Mouse (Mus musculus) spleen, postnatal 4 days (tissue): ENCODE measurements around the gene Kifc3.

Experiments used
- DNase-seq, 2 experiments: peaks; one replicate each; pipeline ENCODE4 v3.0.0; 2022; ENCODE audit warnings: low spot score in 2 of 2

Gene Kifc3

GRCm38 (mm10) chr8:95135242-95135641 is 67.4 kb downstream of the Kifc3 start:
- no peak for DNase-seq

DNA sequence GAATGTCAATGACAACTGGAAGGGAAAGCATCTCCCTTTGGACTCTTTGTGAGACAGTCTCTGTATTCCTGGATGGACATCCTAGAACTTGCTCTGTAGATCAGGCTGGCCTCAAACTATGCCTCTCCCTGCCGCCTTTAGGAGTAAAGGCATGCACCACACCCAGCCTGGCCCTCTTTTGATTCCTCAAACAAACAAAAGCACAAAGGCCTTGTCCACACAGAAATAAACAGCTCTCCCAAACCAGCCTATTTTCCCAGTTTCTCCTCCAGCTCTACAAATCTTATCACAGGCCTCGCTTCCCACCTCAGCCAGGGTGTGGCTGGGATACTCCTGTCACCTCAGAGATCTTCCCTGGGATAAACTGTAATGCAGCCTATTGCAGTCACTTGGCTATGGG is 68.4 kb downstream of the Kifc3 start:
- DNase-seq = no peak

DNA sequence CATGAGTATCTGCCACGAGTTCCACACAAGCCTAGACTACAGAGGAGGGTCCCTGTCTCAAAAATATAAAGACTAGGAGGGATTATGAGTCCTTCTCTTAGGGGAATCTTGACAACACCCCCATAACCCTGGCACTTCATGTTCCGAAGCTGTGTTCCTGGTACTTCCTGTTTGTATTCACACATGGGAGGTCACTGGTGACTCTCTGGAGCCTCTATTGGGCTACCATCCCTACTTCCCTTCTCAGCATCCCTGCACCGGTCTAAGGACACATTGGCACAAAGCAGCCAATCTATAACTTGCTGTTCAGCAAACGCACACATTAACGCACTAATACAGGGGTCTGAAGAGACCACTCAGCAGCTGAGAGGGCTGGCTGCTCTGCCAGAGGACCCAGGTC is 70.6 kb downstream of the Kifc3 start:
- no peak for DNase-seq

DNA sequence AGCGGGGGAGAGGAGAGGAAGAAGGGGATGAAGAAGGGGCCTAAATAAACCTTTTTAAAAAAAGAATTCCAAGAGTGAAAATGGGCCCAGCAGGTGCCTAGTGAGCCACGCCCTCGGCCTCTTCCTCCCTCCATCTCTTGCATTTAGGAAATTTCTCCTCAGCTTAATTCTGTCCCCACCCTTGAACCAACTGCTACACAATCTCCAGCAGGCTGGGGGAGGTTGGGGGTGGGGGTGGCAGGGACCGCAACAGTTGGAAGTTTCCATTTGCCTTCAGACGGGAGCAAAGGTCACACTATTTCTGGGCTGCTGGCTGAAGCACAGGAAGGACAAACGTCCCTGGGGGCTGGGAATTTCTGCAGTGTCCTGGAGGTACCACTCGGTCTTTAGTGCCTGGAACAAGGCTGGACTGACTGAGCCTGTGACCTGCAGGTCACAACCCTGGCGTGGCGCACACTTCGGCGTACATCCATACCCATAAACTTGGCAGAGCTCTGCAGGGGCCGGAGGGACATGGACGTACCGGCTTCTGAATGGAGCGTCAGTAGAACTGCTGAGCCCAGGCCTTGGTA is 71.6 kb downstream of the Kifc3 start:
- DNase-seq = no peak

DNA sequence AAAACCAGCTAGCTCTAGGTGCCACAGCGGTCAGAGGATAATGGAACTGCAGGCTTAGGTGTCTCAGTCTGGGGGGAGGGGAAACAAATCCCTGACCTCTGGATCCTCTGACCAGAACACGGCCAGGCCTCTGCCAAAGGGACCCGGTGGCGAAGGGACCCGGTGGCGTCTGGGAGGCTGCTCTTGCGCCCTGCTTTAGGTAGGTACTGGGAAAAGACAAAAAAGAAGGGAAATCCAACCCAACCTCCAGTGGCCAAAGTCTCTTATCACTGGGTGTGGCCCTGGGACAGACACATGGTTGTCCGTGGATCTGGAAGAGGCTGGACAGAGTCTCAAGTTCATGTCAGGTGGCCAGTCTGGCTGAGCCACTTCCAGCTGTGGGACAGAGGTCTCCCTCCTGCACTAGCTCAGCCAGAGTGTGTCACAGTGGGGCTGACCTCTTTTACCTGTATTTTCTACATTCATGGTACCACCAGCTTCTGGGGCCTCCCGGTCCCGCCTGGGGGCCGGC is 73.8 kb downstream of the Kifc3 start:
- no peak for DNase-seq

DNA sequence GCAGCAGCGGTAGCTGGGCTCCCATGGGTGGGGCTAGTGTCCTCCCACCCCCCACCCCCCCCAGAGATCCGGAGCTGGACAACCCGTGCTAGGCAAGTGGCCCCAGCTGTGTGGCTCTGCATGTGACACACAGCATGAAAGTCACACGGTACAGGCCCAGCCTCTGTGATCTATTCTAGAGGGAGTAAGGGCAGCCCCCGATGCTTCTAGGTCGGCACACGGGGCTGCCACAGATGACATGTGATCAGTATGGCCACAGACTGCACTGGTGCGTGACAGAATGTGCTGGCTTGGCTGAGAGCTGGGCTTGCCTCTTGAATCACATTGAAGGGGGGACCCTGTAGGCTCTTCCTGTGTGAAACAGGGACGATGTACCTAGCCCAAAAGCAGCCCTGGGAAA is 75.0 kb downstream of the Kifc3 start:
- DNase-seq = no peak

DNA sequence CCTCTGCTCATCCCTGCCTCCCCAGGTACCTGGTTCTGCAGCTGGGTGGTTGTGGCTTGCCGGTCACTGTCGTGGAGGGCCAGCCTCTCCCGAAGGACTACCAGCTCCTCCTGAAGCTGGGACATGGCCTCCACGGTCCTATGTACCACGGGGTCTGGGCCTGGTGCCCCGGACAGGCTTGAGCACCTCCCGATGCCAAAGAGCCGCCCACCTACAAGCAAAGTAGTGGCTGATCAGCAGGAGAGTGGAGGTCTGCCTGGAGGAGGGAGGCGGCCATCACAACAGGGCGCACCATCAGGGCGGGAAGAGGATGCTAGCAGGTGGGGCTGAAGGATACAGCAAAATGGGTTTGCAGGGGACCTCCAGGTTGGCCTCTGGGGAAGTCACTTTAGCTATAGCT is 76.1 kb downstream of the Kifc3 start:
- peak in 1 of 2 experiments; percentile 57 for DNase-seq

- DNase-seq = no peak
Observed at GRCm38 (mm10) chr8:95123455-95123854, 79.2 kb downstream of the Kifc3 start.

DNA sequence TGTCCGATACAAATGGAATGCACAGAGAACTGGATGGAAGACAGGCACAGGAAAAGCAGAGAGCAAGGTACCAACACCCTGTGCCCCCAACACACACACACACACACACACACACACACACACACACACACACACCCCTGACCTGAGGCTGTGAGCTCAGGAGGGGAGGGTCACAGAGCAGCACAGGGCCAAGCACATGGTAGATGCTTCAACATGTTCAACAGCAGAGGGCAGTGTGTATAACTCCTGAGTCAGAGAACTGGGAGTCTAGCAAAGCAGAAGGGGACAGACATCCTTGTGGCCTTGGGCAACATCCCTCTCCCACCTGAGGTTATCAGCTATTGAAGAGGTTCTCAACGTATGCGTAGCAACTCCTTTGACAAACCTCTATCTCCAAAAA is 88.9 kb downstream of the Kifc3 start:
- no peak for DNase-seq

GRCm38 (mm10) chr8:95113108-95113507 is 89.5 kb downstream of the Kifc3 start:
- DNase-seq = no peak

DNA sequence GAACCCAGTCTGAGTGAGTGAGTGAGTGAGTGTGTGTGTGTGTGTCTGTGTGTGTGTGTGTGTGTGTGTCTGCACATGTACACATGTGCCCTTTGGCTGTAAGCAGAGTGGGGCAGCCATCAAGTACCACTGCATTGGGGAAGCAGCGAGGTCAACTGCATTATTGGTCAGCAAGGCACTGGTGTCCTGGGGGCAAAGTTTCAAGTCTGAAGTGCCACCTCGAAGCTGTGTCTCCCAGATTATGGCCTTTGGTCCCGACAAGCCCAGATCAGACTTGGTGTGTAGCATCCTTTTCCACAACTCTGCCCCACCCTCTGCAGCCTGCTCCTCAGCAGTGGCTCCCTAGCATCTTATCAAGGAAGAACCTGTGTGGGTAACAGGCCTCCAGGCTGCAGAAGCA is 90.0 kb downstream of the Kifc3 start:
- DNase-seq = no peak

DNA sequence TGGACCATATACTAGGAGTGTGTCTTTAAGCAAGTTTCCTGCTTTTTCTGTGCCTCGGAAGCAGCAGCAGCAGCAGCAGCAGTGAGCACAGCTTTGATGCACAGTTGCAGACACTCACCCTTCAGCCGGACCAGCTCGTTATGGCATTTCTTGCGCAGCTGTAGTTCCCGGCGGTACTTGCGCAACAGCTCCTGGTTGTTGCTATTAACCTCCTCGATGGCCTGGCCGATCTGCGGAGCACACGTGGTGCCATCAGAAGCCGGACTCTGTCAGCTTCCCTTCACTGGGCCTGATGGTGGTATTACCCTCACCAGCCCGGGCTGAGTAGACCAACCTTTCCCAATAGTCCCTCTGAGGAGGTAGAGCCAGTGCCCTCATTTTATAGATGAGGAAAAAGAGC is 95.3 kb downstream of the Kifc3 start:
- DNase-seq = no peak

DNA sequence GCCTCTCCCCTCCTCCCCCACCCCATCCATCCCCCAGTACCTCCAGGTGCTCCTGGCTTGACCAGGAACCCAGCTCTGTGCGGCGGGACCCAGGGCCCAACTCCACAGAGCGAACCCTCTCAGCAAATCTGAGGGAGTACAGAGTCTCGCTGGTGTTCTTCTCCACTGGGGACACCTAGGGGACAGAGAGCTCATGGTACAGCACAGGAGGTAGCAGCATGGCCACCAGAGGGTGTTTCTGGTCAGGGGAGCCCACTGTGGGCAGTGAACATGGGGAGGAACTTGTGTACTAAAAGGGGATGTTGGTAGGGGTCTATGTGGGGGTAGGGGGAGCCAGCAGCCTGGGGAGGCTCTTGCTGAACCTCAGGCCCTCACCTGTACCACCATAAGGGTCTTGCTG is 100.6 kb downstream of the Kifc3 start:
- no peak for DNase-seq

GRCm38 (mm10) chr8:95099009-95099408 is 103.6 kb downstream of the Kifc3 start:
- peak; percentile 48 to 80 for DNase-seq

DNA sequence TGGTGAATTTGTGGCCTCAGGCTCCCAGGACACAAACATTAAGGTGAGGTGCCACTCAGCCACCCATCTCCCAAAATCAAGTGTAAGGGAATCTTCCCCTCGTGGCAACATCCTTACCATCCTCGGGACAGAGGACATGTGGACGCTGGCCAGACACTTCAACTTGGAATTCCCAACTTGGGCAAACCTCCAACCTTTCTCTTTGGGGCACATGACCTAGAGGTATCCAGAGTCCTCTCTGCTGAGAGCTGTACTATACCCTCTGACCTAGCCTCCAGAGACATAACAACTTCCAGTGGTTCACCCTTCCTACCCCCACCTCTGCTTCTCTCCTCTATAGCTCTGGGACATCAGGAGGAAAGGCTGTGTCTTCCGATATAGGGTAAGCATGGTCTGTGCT is 109.0 kb downstream of the Kifc3 start:
- DNase-seq = no peak

GRCm38 (mm10) chr8:95085432-95086141 is 117.0 kb downstream of the Kifc3 start:
- DNase-seq = no peak

DNA sequence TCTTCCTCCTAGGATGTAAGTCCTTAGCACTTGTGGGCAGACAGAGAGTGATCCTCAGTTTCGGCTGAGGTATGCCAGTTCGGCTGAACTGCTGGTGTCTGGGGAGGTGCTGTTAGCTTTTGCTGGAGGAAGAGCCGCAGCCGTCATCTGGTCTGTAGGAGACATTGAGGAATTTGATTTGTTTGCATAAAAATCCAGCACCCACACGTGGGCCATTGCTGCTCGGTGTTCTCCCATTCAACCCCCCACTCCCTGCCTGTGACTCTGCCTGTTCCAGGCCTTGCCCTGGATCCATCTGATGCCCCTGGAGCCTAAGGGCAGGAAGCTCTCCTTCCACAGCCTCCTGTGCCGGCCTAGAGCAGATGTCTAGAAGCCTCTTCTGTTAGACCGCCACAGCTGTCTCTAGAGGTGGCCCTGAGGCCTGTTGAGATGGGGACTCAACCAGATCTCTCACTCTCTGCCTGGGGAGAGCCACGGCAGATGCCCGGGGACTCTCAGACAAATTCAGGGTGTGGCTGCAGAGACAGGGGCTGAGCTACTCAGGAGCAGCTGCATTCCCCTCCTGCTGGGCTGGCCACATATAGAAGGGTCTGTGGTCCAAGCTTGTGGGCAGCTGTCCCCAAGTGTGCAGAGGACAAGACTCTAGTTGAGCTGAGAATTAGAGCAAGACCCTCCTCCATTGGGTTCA is 117.7 kb downstream of the Kifc3 start:
- DNase-seq = no peak

- no peak for DNase-seq
Observed at GRCm38 (mm10) chr8:95084261-95084660, 118.4 kb downstream of the Kifc3 start.

DNA sequence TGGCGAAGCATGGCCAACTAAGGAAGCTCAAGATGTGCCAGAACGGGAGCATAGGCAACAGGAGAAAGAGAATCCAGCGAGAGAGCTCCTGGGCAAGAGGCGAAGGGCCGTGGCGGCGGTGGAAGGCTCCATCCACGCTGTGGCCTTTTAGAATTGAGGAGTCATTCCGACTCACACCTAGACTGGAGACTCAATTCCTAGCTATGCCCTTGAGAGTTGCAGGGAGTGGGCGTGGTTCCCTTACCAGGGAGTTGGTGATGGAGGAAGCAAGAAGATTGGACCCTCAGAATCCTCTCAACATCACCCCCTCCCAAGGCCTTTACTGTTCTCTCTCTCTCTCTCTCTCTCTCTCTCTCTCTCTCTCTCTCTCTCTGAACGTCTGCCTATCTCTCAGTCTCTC is 121.0 kb downstream of the Kifc3 start:
- DNase-seq = no peak

DNA sequence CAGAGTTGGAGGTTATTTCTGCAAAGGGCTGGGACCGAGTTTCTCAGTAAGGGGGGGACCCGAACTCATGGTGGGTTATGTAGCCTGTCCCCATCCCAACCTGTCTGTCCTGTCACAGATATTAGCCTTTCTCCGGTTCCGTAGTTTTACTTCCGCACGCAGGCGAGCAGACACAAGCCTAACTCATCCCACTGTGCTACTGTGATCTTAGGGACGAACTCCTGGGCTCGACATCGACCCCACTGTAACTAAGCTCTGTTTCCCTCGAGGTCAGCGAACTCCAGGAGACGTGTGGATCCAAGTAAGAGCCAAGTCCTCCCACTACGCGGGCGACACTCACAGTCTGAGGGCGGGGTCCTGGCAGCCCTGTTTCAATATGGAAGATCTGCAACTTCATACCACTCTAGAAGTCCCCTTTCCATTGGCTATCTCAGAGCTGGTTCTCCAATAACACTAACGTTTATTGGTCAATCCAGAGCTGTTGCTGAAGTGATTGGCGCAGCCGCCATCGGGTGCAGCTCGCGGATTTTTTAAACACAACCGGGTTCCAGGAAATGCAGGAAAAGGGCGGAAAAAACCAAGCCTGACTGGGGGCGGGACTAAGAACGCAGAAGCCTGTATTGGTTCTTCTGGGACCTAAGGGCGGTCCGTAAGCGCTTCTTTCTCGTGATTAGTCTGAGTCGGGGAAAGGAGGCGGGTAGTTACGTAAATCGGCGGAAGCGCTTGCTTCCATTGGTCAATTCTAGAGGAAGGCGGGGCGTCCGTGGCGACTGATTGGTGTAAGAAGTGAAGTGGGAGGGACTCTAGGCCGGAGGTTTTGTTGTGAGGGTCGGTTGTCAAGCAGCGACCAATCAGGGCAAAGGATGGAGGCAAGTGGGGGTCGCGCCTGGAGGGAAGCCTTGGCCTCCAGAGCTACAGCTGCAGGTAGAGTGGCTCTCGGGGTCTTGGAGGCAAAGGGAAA is 122.0 kb downstream of the Kifc3 start, which contains the start of gene Katnb1:
TSS of gene Katnb1 (plus strand) at position 806 of the 961 bp plus-strand sequence.
- peak; percentile 97 to 98 for DNase-seq

GRCm38 (mm10) chr8:95079305-95079704 is 123.3 kb downstream of the Kifc3 start:
- no peak for DNase-seq

GRCm38 (mm10) chr8:95078055-95078454 is 124.6 kb downstream of the Kifc3 start:
- no peak for DNase-seq
